Mouse (Mus musculus): ENCODE results near the gene P2ry2.

GRCm38 (mm10) chr7:100999623-101000022 lies 13.0 kb downstream of the P2ry2 start:
- no peak for TF ChIP-seq EP300 (IDR thresholded peaks at IDR 0.05; ENCODE audit: low read depth)
- TF ChIP-seq CTCF (IDR thresholded peaks at IDR 0.05; ENCODE audit: low read depth), result no peak

Data from liver, postnatal 0 days (tissue).